Mouse (Mus musculus) thymus, adult 18-20 months (tissue): ENCODE results near the gene Mup10.
"Not testable (repeated sequence)": the region's sequence is repeated elsewhere in the genome, so short reads cannot be mapped to it uniquely, and the experiment has no call there.

Experiments used
- DNase-seq, 2 experiments: peaks; one replicate each; pipeline ENCODE4 v3.0.0; 2022; ENCODE audit warnings: mixed read lengths in 2 of 2

The Mup10 gene

GRCm38 (mm10) chr4:60582099-60582498 is at the start of gene Mup10:
TSS of gene Mup10 (minus strand) at chr4:60582199.
- DNase-seq, result not testable (repeated sequence)
